Mouse (Mus musculus): ENCODE results near the gene Top3b.

- TF ChIP-seq POLR2A (IDR thresholded peaks at IDR 0.05; ENCODE audit: low read depth, low read length) = no peak
- no peak for TF ChIP-seq CTCF (IDR thresholded peaks at IDR 0.05; ENCODE audit: extremely low read depth, insufficient read depth, insufficient read length, insufficient replicate concordance)
Observed at GRCm38 (mm10) chr16:16930326-16930725, 59.8 kb downstream of the Top3b start.

Data from spleen, adult 2 months (tissue).